Mouse (Mus musculus) heart, postnatal 0 days (tissue): ENCODE results near the gene Rmi2.

Experiments used
- CTCF ChIP-seq: IDR thresholded peaks from 2 replicates; pipeline ENCODE4 v1.5.1; 2016; ENCODE audit warnings: antibody characterized with exemption, control low read depth, low read depth
- EP300 ChIP-seq: IDR thresholded peaks from 2 replicates; pipeline ENCODE4 v1.6.1; 2016; ENCODE audit warnings: antibody characterized with exemption, low read depth

DNA sequence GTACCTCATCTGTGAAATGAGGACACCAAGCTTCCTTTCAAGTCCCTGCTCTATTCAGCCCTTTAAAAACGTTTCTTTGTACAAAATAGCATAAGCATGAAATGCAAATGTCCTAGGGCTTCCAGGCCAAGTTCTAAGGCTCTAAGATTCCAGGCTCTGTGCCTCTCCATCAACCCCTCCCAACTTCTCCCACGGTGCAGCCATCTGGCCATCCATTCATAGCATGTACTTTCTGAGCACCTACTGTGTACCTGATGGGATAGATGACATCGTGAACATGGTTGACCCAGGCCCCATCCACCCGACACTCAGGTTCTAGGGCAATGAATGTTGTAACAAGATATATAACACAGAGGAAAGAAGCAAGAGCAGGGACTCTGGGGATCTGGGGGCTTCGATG, 88.7 kb downstream of the Rmi2 start:
- no peak for TF ChIP-seq CTCF
- TF ChIP-seq EP300: no peak
